Mouse (Mus musculus): Measurements from ENCODE around the gene Gm10964.

DNA sequence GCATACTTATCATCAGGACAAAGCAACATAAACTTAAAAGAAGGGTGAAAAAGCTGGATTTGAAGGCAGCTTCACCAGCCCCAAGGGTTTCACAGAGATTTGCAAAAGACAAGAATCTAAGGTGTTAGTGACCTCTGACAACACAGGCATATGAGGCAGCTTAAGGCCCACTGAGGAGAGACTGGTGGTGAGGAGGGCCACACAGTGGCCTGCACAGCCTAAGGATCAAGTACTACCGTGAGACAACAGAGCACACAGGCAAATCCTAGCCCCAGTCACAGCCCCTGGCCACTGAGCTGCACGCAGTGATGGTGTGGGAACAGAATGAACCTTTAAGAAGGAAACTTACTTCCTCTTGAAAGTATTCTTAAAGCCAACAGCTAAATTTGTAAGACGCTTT lies 34.3 kb downstream of the Gm10964 start:
- TF ChIP-seq CTCF (IDR thresholded peaks at IDR 0.05; ENCODE audit: borderline replicate concordance, insufficient read depth, low read length): no peak
- TF ChIP-seq POLR2A (IDR thresholded peaks at IDR 0.05; ENCODE audit: low read depth, low read length): no peak
